Mouse (Mus musculus) hindbrain, embryonic 15.5 days (tissue): Measurements from ENCODE around the gene Cox16. TPM values are rescaled to one million over a fixed set of nuclear protein-coding genes. Genes with fewer than 3 reads are reported as not detected.

Source experiments
- ATAC-seq: fragments of 200-750 bp; cut with Nextera tagmentation; 2 replicates; pipeline ENCODE4 v1.8.0; 2017; ENCODE audit warnings: low read depth, moderate number of reproducible peaks, moderate TSS enrichment; ENCODE audit not compliant: low FRiP score
- H3K27ac ChIP-seq: fragments of 300-500 bp; sonication (generic); replicated peaks from 2 replicates; pipeline ENCODE4 v1.5.1; 2015; ENCODE audit warnings: mild to moderate bottlenecking, inconsistent platforms
- H3K27me3 ChIP-seq: fragments of 300-500 bp; sonication (generic); 2 replicates; pipeline ENCODE4 v1.6.1; 2015; ENCODE audit warnings: control low read depth, inconsistent platforms
- H3K36me3 ChIP-seq: fragments of 300-500 bp; sonication (generic); 2 replicates; pipeline ENCODE4 v1.6.1; 2015; ENCODE audit warnings: control low read depth, inconsistent platforms
- H3K4me1 ChIP-seq: fragments of 300-500 bp; sonication (generic); replicated peaks from 2 replicates; pipeline ENCODE4 v1.6.1; 2015; ENCODE audit warnings: control low read depth, inconsistent platforms
- H3K4me2 ChIP-seq: fragments of 300-500 bp; sonication (generic); 2 replicates; pipeline ENCODE4 v1.6.1; 2015; ENCODE audit warnings: moderate library complexity, mild to moderate bottlenecking, inconsistent platforms
- H3K4me3 ChIP-seq: fragments of 300-500 bp; sonication (generic); 2 replicates; pipeline ENCODE4 v1.5.1; 2015; ENCODE audit warnings: mild to moderate bottlenecking, inconsistent platforms
- H3K9ac ChIP-seq: fragments of 300-500 bp; sonication (generic); 2 replicates; pipeline ENCODE4 v1.6.1; 2015; ENCODE audit warnings: inconsistent platforms
- H3K9me3 ChIP-seq: fragments of 300-500 bp; sonication (generic); 2 replicates; pipeline ENCODE4 v1.6.1; 2016; ENCODE audit warnings: control low read depth, inconsistent platforms
- WGBS: fragments of 180-500 bp; shearing (Covaris S2); methylation state at CpG from one replicate; pipeline ENCODE4 v1.1.7; 2015; 5-methylcytosine and 5-hydroxymethylcytosine counted together
- polyA plus RNA-seq: library from polyadenylated mRNA; unstranded; fragments of >200 nt; fragmentation: Nextera tagmentation; extraction: Ambion mirVana; gene quantifications from 2 replicates; pipeline ENCODE4 v1.2.1, GENCODE M21; 2015

Cox16 gene
- polyA plus RNA-seq, 1 experiment from 2014 or later: 114 TPM

DNA sequence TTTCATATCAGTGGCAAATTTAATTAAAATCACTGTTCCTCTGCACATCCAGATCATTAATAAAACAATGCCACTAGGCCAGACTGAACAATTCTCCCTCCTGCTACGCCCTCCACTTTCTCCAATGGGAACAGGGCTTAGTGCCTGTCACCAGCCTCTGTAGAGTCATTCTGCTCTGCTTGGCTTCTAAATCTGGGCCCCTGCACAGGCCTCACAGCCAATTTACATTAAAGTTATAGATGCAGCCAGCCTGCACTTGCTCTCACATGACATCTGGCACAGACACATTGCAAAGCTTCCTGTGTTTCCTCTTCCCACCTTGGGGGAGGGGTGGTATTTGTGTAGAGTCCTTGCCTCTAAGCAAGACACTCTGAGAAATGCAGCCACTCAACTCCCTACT lies 163.9 kb downstream of the Cox16 start:
- Histone ChIP-seq H3K27ac (no peak overlapping the region), H3K9ac (no peak overlapping the region), H3K4me3 (no peak overlapping the region), H3K27me3 (no peaks in the 10 kb centered on the region), H3K4me2 (no peak overlapping the region), H3K36me3 (no peaks in the 10 kb centered on the region), H3K4me1 (peaks cover 5% of the 10 kb centered on the region; the same call in 1 of the 2 replicates), H3K9me3 (no peaks in the 10 kb centered on the region)
- WGBS: 53% methylated on average over 1 of the region's 1 CpGs
- no peak for ATAC-seq

DNA sequence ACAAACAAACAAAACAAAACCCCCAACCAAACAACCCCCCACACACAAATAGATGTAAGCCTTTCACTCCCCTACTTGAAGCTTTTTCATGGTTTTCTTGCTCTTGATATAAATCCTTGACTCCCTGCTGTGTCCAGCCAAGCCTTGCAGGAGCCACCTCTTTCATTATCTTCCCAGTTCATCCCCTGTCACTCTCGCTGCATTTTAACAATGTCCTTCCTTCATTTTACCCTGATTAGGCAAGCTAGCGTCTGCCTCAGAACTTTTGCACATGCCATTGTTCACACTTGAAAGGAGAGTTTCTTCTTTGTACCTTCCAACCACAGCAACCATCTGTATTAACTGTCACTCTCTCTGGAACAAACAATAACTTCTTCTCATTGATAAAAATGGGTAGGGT lies 167.1 kb downstream of the Cox16 start:
- H3K36me3 ChIP-seq: peaks cover 24% of the 10 kb centered on the region
- no peak overlapping the region for H3K4me2 ChIP-seq
- no peak for ATAC-seq
- H3K27me3 ChIP-seq: no peaks in the 10 kb centered on the region
- H3K27ac ChIP-seq: no peak overlapping the region
- H3K9ac ChIP-seq: no peak overlapping the region
- peaks cover 5% of the 10 kb centered on the region; the same call in 1 of the 2 replicates for H3K4me1 ChIP-seq
- H3K4me3 ChIP-seq: no peak overlapping the region
- no peaks in the 10 kb centered on the region for H3K9me3 ChIP-seq
- WGBS: 10% methylated on average over 2 of the region's 2 CpGs

DNA sequence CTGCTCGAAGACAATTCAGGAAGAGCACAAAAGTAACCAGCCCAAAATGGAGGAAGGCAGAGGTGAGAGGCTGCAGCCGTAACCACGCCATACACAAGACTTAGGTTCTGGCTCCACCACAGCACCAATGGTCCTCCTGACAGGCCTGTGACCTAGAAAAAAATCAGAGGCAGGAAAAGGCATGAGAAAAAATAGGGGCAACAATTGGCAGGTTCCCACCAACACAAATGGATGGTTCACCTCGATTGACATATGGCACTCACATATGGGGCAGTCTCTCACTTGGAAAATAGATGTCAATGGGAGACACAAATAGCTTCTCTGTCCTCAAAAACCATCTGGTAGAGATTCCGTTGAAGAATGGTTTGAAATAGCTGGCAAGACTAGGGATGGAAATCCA lies 169.0 kb downstream of the Cox16 start:
- no peak for ATAC-seq
- H3K4me3 ChIP-seq: no peak overlapping the region

More for the DNA sequence above, 169.0 kb downstream of the Cox16 start:
- H3K4me2 ChIP-seq: no peak overlapping the region
- H3K36me3 ChIP-seq: peaks cover 24% of the 10 kb centered on the region
- no peak overlapping the region for H3K27ac ChIP-seq
- peaks cover under 1% of the 10 kb centered on the region; the same call in 1 of the 2 replicates for H3K4me1 ChIP-seq
- H3K9me3 ChIP-seq: no peaks in the 10 kb centered on the region
- WGBS: 87% methylated on average over 5 of the region's 5 CpGs
- H3K9ac ChIP-seq: no peak overlapping the region
- no peaks in the 10 kb centered on the region for H3K27me3 ChIP-seq

Other genes starting within 250 kb of the Cox16 start
- 10.3 and 12.2 TPM in 2 replicates for gene Slc8a3, start 151.9 kb downstream of the Cox16 start, polyA plus RNA-seq
- 0.28 and 0.51 TPM in 2 replicates for gene Gm4787, start 105.7 kb downstream of the Cox16 start, polyA plus RNA-seq
- 0.45 and 0.50 TPM in 2 replicates for gene Adam4, start 63.2 kb downstream of the Cox16 start, polyA plus RNA-seq
- 33.9 and 39.5 TPM in 2 replicates for gene Gm20498, start 47.8 kb upstream of the Cox16 start, polyA plus RNA-seq
- gene Synj2bp, start 47.8 kb upstream of the Cox16 start, polyA plus RNA-seq: 33.3 and 40.2 TPM in 2 replicates
- gene Adam21, start 83.3 kb upstream of the Cox16 start, polyA plus RNA-seq: 0.99 and 1.0 TPM in 2 replicates
- 39.4 and 42.4 TPM in 2 replicates for gene Med6, start 109.9 kb upstream of the Cox16 start, polyA plus RNA-seq
- 18.4 and 20.6 TPM in 2 replicates for gene Ttc9, start 146.1 kb upstream of the Cox16 start, polyA plus RNA-seq